Mouse (Mus musculus) adrenal gland, adult (tissue): ENCODE measurements at regions not wholly inside any gene's neighbourhood (a gene's known extent, or its start where the extent isn't known, plus 50 kb on each side); places are given as distances from the start of the nearest gene placed in this dataset.
A peak's percentile ranks its signal among the peaks of the same experiment; 100 is the strongest.

Experiments
- DNase-seq, 2 experiments: peaks; one replicate each; pipeline ENCODE4 v3.0.0; 2022 to 2023; ENCODE audit warnings: low spot score in 1 of 2; ENCODE audit not compliant: inconsistent age in 2 of 2

GRCm38 (mm10) chr5:118449893-118450292 is 110.6 kb upstream of the Med13l start:
- no peak for DNase-seq

GRCm38 (mm10) chr5:118452052-118452451 is 108.4 kb upstream of the Med13l start:
- no peak for DNase-seq

GRCm38 (mm10) chr5:118454096-118454495 is 106.4 kb upstream of the Med13l start:
- no peak for DNase-seq

DNA sequence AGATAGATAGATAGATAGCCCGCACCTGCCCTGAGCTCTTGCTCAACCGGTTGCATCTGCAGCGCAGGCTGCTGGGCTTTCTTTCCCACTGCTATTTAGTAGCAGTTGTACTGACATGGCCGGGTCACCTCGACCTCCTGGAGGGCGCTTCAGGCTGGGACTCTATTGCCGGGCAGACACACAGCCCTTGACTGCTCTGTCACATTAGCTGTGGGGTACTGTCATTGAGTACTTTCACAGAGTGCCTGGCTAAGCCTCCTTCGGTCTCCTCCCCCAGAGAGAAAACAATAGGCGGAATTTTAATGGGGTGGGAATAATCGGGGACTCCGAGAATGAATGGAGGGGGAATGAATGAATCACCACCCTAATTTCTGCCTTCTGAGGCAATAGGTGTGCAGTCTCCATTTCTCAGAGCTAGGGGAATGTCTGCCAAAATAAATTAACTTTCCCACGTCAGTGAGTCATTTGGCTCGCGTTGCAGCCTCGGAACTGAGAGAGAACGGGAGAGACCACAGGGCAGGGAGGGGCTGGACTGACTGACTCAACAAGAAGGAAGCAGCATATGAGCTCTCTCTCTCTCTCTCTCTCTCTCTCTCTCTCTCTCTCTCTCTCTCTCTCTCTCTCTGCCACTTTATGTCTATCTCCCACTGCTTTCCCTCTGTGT is 101.6 kb upstream of the Med13l start:
- DNase-seq: peak; percentile 87 to 95

DNA sequence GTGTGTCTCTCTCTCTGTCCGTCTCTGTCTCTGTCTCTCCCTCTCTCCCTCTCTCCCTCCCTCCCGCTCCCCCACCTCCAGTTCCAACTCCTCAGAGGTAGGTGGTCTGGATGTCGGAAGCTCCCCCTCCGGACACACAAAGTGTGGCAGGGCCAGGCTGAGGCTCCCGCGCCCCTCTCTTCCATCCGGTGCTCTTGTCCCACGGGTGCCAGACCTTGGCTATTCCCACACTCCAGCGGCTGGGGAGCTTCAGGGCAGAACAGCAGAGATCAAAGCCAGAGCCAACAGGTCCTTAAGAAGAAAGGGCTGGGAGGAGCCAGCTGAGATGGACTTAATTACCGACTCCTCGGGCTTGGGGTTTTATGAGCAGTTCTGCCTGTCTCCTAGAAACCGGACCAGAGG is 101.1 kb upstream of the Med13l start:
- DNase-seq: peak; percentile 42 to 72

- DNase-seq: no peak
Measured at GRCm38 (mm10) chr5:118461967-118462366, 98.5 kb upstream of the Med13l start.

GRCm38 (mm10) chr5:118464931-118465801 is 95.3 kb upstream of the Med13l start:
- peak; percentile 35 to 54 for DNase-seq

- peak; percentile 57 to 79 for DNase-seq
Measured at GRCm38 (mm10) chr5:118465991-118466750, 94.3 kb upstream of the Med13l start.

- DNase-seq: no peak
Measured at GRCm38 (mm10) chr5:118468739-118469138, 91.7 kb upstream of the Med13l start.

DNA sequence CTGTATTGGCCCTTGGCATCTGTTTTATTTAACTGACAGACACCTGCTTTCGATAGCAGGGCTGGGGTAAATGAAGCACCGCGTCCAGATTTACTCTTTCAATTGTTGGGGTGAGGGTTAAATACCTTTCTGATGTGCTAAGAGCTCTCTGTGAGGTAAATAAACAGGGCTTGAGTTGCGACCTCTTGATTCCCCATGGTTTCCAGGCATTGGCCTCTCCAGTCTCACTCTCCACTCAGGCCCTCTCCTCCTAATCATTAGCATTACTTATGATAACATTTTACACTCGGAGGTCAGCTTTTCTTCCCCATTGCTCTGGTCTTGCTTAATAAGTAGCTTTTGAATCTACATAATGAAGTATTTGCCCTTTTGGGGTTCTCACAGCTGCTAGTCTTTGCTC is 88.9 kb upstream of the Med13l start:
- DNase-seq: no peak

- DNase-seq: no peak
Measured at GRCm38 (mm10) chr5:118472291-118472690, 88.2 kb upstream of the Med13l start.

DNA sequence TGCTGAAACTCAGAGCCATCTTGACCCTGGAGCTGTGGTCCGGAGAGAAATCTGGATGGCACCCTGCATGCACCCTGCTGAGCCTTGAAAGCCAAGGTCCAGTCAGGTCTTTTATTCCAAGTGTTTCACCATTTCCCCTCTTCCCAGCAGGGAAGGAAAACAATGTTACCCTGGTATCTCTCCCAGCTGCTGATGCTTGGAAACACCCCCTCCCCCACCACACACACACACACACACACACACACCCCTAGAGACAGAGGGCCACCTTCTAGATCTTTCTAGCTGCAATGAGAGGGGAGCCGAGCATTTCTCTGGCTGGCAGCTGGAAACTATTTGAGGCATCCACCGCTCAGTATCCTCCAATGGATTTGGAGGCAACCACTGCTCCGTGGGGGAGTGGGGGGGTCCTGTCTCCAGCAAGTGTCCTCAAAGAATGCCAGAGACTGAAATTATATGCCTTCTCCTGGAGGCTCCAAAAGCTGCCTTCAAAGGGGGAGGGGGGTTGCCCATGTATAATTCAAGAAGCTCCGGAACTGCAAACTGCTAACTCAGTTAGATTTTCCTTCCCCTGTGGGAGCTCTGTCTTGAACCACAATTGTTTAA is 87.2 kb upstream of the Med13l start:
- no peak for DNase-seq

GRCm38 (mm10) chr5:118476597-118476996 is 83.9 kb upstream of the Med13l start:
- DNase-seq: no peak

DNA sequence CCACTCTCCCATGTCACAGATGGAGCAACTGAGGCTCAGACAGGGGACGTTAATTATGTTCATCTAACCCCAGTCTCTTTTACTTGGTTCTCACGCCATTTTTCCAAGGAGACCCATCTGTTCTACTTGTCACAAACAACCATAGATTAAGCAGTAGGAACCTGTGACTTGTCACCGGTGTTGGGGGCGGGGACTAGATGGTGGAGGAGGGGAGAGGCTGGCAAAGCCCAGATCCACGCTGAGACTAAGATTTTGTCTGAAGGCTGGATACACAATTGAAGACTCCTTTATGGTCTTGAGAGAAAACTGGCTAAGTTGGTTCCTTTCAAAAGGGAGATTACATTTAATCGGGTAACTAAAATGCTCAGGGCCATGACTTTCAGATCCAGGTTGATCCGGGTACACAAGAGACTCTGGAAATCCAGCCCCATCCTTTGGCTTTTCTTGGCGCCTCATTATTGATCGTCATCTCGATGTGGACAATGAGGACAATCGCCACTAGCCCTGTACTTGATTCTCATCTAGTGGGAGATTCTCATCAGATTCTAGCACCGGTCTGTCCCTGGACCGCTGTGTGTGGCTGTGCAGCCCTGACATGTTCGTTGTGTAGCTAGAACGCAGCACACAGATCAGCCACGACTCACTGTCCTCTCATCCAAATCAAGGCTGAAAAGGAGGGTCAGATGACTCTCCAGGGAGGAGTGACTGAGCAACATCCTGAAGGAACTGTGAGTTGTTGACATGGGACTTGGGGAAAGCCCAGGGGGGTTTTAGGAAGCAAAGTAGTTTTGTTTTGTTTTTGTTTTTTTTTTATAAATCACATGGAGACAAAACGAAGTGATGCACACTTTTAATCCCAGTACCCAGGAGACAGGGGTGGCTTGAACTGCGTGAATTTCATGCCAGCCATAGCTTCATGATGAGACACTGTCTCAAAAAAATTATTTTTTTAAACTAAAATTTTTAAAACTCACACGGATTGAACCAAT is 83.1 kb upstream of the Med13l start:
- DNase-seq: no peak

DNA sequence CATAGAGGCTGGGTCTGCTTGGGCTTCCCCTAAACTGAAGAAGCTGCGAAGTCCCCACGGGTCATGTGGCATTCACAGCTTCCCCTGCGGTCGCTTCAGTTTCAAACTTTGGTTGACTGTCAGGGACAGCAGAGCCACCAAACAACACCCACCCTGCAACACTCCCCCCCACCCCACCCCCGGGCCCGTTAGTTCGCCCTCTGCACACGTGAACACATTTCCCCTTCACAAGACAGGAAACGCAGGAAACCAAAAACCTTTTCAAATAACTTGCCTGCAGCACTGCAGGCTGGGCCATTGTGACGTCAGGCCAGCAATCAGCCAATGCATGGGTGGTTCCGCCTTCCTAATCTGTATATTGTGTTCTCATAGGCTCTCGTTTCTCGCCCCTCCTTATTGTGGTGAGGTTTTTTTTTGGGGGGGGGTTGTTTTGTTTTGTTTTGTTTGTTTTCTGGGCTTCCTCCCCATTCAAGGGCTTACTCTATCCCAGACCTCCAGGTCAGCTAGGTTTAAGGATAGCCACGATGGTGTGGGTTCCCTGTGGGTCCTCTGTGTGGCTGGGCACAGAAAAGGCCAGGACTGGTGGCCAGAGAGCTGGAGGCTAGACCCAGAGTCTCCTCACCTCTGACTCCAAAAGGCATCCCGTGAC is 82.2 kb upstream of the Med13l start:
- DNase-seq: peak; percentile 48 to 66

DNA sequence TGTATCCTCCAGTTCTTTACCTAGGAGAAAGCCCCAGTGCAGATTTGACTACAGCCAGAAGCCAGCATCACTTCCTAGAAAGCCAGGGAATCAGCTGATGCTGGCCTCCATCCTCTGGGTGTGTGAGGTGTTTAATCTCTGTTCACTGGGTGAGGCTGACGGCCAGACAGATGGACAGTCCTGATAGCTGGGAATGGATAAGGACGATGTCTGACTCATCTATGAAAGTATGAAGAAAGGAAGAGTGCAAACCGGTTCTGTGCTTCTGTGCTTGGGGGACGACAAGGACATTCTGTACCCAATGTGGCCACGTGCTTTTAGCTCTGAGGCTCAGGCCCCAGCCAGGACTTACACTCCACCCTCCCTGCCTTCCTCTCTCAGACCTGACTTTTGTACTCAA is 80.5 kb upstream of the Med13l start:
- peak in 1 of 2 experiments; percentile 63 for DNase-seq

DNA sequence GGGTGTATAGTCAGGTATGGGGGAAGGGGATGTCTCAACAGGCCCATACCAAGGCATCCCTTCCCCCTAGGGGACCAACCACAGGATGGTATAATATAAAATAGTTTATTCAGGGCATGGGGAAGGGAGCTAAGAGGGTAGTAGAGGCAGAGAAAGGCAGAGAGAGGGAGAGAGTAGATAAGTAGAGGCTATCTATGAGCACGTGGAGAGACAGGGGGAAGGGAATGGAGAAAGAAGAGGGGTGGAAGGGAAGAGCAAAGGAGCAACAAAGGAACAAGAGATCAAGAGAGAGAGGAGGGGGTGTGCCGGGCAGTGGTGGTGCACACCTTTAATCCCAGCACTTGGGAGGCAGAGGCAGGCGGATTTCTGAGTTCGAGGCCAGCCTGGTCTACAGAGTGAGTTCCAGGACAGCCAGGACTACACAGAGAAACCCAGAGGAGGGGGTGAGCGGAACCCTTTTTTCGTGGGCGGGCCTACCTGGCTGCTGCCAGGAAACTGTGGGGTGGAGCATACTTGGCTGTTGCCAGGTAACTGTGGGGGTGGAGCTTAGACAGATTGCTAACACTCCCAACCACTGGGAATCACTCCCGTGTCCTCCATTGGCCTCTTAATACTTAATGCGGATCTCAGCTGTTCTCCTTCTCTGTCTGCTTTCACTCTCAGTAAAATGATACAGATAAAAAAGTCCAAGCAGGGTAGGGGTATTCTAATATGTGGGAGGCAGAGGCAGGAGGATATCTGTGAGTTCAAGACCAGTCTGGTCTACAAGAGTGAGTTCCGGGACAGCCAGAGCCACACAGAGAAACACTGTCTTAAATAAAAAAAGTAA is 79.3 kb upstream of the Med13l start:
- no peak for DNase-seq

DNA sequence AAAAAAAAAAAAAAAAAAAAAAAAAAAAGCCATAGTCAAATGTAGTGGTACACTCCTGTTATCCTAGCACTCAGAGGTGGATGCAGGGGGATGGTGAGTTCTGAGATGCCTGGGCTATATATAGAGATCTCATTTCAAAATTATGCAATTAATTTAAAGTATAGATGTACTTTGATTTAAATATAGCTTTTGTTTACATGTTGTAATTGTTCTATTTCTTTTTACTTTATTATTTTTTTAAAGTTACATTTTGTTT is 78.8 kb upstream of the Med13l start:
- DNase-seq: no peak

GRCm38 (mm10) chr5:118482598-118482997 is 77.9 kb upstream of the Med13l start:
- no peak for DNase-seq
